Mouse (Mus musculus) testis, adult 2 months (tissue): ENCODE results near the gene Ugt1a10.

Source experiments
- CTCF ChIP-seq: fragments of 200-500 bp; IDR thresholded peaks from 2 replicates; pipeline ENCODE4 v1.5.1; 2012; ENCODE audit warnings: low read depth, mild to moderate bottlenecking, inconsistent platforms, low read length, moderate library complexity; ENCODE audit not compliant: control insufficient read depth, insufficient read depth, insufficient replicate concordance
- POLR2A ChIP-seq: fragments of 200-500 bp; IDR thresholded peaks from 2 replicates; pipeline ENCODE4 v1.6.1; 2012; ENCODE audit warnings: low read depth, mild to moderate bottlenecking, inconsistent platforms, low read length, moderate library complexity; ENCODE audit not compliant: control insufficient read depth

DNA sequence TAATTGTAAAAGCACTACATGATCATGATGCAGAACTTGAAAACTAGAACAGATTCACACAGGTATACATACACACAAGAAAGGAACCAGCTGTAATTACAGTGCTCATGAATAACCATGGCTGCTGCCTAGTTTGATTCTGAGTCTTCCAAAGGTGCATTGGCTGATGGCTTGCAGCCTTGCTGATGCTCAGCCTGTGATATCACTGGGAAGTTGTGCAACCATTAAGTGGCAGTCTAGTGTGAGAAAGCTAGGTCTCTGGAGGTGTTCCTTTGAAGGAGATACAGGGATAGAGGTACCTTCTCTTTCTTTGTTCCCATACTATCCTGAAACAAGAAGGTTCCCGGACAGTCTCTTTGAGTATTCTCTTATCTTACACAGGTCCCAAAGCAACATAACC lies 163.9 kb downstream of the Ugt1a10 start:
- TF ChIP-seq CTCF: no peak
- TF ChIP-seq POLR2A: no peak
